Mouse (Mus musculus) lung, adult 18-20 months (tissue): ENCODE results near the gene Rbms3.

Experiments used
- DNase-seq, 2 experiments: peaks; one replicate each; pipeline ENCODE4 v3.0.0; 2022; ENCODE audit warnings: mixed read lengths in 2 of 2

Rbms3 gene

DNA sequence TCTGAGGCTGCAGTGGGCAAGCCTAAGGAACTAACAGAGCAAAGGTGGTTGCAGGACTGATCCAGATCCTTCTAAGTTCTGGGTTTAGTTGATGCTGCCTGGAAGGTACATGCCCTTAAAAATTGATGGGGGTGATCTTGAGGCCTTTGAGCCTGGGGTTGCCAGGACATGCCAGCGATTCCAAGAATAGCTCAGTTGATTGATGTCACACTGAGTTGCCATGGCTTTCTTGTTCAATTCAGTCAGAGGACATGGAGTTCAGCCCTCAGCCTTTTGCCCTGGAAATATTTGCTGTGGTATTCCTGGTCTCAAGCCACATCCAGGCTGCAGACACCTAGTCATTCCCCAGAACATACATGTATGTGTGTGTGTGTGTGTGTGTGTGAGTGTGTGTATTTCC lies 927.1 kb downstream of the Rbms3 start:
- no peak for DNase-seq

DNA sequence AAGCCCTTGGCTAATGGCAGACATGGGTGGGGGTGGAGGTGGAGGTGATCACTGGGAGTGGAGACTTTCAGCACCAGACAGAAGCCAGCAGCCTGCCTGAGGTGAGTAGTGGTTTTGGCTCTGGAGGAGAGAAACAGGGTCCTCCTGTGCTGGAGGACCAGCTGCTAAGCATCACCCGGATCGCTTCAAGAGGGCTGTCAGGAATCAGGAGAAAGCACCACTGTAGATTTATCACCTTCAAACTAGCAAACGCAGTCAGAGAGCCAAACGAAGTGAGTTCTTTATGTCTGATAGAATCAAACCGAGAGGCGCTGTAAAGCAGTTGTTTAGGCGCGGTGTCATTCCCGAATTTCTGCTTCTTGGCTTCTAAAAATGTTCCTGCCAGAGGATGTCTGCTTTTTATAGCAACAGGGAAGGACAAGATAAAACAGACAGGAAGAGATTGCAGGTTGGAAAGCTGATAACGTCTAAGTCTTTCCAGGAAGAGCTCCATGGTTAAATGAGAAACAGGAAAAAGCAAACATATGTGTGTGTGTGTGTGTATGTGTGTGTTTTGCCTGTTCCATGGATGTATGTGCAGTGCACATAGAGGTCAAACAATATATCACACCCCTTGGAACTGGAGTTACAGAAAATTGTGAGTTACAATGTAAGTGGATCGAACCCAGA lies 928.1 kb downstream of the Rbms3 start:
- no peak for DNase-seq

DNA sequence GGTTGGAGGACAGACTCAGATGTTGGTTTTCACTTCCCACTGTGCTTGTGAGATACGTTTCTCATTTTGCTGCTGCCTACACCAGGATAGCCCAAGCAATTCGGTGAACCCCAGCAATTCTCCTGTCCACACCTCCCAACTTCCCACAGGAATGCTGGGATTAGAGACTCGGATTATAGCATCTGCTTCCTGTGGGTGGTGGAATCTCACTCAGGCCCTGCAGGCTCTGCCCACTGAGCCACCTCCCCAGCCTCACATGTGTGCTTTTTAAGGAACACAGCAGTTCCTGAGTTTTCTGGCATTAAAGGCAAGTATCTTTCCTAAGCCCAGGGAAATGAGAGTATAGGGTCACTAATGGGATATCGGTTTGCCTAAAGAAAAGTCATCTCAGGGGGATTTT lies 941.1 kb downstream of the Rbms3 start:
- no peak for DNase-seq

DNA sequence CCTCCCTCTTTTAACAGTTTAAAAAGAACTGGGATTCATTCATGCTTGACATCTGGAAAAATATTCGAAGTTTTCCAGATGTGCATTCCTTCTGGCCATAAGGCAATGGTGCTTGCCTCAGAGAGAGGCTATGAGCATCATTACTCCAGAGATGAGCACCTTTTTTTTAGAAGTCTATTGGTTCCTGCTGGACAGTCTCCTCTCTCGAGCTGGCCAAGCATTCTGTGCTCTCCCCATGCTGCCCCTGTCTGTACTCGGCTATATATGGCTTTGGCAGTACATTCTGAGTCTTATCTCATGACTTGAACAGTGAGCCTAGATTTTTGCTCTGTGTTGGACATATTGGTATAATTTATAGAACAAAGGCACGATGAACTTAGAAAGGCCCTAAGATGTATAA lies 952.6 kb downstream of the Rbms3 start:
- DNase-seq, result no peak

GRCm38 (mm10) chr9:116676445-116676844 lies 953.3 kb downstream of the Rbms3 start:
- DNase-seq, result peak; percentile 4 to 6

DNA sequence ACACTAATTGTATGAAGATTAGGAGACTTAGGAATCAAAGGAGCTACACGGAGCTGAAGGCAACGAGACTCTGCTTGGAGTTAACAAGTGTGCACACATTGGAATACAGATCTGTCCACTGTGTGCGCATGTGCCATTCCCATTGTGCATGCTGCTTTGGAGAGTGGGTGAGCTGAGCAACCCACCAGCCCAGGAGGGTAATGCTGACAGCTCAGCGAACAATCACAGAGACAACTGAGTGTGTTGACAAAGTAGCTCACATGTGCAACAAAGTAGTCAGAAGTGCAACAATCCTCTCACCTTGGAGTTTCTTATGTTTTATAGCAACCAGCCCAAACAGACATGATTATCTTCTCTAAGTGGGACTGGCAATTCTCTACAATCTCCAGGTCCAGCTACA lies 955.5 kb downstream of the Rbms3 start:
- DNase-seq, result no peak

DNA sequence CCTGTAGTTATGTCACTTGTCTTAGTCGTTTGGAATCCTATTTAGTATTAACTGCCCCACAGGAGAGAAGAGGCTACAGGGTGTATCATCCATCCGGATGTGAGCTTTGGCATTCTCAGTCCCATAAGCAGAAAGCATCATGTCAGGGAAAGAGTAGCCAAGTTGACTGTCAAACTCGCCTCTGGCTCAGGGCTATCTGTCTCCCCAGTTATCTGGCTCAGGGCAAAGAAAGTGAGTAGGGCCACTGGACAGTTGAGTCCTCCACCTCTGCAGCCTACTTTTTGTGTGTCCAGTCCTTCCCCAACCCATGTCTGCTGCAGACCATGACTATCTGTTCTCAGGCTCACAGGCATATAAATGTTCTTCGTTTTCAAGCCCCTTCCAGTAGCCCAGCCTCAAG lies 968.7 kb downstream of the Rbms3 start:
- no peak for DNase-seq

- DNase-seq, result no peak
These were observed 969.8 kb downstream of the Rbms3 start for GRCm38 (mm10) chr9:116659936-116660335.

DNA sequence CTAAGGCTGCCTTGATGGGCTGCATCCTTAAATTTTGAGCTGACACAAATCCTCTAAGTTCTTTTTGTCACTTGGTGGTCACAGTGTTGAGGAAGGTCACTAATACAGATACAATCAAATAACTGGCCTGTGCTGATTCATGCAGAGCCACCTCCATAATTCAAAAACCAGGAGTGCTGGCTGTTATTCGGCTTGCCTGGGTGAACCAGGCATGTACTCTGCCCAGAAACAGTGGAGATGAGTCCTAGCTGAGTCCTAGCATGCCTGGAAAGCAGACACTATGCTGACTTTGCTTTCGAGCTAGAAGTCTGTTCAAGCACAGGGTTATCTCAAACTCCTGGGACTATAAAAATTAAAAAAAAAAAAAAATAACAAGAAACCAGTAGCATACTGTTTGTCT lies 972.6 kb downstream of the Rbms3 start:
- no peak for DNase-seq

GRCm38 (mm10) chr9:116651414-116651813 lies 978.3 kb downstream of the Rbms3 start:
- no peak for DNase-seq

GRCm38 (mm10) chr9:116649955-116650354 lies 979.8 kb downstream of the Rbms3 start:
- DNase-seq, result no peak

- DNase-seq, result no peak
These were observed 980.5 kb downstream of the Rbms3 start for GRCm38 (mm10) chr9:116649086-116649792.

DNA sequence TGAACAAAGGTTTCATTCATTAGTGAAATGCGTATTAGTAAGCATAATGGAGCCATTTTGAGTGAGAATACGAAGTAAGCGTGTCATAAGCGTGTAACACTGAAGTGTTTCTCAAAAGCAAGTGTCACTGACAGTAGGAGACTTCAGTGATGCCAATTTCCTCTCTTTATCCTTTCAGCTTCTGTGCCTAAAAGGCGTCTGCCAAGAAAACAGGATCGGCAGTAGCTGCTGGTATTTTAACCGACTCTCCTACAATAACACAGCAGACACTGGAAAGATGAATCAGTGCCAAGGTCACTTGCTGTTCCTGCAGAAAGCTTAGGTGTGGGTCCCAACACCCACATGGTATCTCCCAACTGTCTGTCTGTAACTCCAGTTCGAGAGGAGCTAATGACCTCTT lies 985.1 kb downstream of the Rbms3 start:
- DNase-seq, result no peak

GRCm38 (mm10) chr9:116640302-116640679 lies 989.4 kb downstream of the Rbms3 start:
- DNase-seq, result no peak

GRCm38 (mm10) chr9:116639597-116640301 lies 990.0 kb downstream of the Rbms3 start:
- DNase-seq, result peak in 1 of 2 experiments; percentile 29

DNA sequence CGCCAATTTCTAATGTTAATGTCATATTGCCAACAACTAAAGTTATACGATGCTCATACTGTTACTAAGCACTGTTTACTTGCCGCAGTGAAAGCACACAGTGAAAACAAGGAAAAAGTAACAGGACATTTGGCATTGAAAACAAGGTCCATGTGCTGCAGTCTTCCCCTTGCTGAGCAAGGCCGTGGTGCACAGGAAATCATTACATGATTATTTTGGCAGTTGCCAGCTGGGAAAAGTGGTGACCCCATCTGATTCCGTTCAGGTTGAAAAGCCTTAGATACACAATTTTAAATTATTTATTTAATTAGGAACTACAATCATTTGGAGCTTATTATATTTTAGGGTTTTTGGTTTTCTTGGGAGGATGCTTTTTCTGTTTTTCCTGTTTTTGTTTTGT lies 995.9 kb downstream of the Rbms3 start:
- no peak for DNase-seq

DNA sequence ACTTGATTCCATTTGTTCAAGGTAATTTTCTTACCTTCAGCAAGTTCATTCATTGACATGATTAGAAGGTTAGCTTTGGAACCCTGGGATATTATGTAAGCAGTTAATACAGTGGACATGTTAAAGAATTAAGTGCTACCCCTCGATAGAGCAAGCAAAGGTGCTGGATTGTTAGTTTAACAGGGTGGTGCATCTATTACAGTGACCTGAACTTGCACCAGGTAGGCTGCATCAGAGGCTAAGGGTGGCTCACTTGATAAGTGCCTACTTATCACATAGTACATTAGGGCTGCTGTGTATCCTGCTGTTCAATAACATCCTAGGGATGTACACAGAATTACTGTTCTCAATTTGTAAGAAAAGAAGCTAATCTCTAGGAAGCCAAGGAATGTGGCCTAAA lies 996.6 kb downstream of the Rbms3 start:
- DNase-seq, result no peak

DNA sequence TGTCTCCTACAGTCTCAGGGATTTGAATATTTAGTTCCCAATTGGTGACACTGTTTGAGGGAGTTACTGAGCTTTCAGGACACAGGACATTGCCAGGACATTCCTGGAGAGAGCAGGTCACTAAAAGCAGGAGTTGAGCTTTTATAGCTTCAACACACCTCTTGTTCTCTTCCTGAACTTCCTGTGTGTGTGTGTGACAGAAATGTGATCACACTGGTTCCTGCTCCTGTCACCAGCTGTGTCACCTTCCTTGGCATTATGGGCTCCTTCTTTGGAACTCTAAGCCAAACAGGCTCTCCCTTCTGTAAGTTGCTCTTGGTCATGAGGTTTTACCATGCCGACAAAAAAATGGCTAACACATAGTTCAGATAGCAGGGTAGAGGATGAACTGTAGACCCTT lies 997.9 kb downstream of the Rbms3 start:
- no peak for DNase-seq

DNA sequence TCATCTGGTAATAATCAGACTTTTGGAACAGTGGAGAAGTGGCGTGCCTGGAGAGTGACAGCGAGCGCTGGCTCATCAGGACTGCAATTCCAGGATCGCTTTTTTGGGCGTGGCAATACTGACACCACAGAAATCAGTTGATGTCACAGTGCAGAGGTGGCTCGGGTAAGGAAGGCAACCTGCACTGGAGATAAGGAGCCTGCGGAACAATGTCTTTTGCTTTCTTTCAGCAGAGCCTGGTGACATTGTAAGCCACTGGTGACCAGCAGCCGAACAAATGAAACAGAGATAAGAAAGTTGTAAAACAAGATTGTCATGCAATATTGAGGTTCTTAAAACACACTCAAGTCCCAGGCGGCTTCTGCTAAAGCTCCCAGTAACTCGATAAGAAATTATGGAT lies 998.9 kb downstream of the Rbms3 start:
- no peak for DNase-seq

GRCm38 (mm10) chr9:116620434-116620833 lies 1009.3 kb downstream of the Rbms3 start:
- no peak for DNase-seq

- no peak for DNase-seq
These were observed 1010.8 kb downstream of the Rbms3 start for GRCm38 (mm10) chr9:116618886-116619285.

DNA sequence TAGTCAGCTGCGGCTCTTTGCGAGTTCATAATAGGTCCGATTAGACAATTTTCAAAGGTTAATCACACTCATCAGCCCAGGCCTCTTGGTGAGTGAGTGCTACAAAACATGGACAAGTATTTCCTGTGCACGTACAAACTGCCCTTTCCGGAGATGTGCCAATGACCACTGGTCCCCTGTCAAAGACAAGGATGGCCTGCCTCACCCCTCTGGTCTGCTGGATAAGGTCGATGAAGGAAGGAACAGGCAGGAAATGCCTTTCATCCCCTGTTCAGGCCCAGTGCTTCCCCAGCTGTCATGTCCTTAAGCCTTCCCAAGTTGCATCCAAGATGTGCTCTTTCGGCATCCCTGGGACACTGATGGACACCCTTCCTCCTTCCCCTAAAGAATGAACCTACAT lies 1016.4 kb downstream of the Rbms3 start:
- no peak for DNase-seq

DNA sequence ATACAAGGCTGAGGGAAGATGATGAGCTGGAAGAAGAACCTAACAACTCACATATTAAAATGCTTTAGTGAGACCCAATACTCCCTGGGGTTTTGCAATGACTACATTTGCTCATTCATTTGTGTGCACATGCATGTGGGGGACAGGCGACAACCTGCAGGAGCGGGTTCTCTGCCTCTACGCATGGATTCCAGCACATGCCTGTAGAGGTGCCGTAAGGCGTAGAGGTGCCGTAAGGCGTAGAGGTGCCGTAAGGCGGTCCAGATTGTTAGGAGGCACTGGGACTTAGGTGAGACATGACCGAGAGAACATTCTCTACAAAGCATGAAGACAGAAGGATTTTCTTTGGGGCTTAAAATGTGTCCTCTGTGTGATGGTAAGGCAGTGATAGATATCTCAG lies 1033.7 kb downstream of the Rbms3 start:
- DNase-seq, result no peak

- no peak for DNase-seq
These were observed 1037.2 kb downstream of the Rbms3 start for GRCm38 (mm10) chr9:116592486-116592885.
